Mouse (Mus musculus): ENCODE results near the gene Sobp. TPM values are rescaled to one million over a fixed set of nuclear protein-coding genes. Genes with fewer than 3 reads are reported as not detected.

Sobp gene
- 2.9 and 4.5 TPM in 2 replicates for polyA plus RNA-seq (2016; fragmentation: Nextera tagmentation; extraction: Ambion mirVana)

DNA sequence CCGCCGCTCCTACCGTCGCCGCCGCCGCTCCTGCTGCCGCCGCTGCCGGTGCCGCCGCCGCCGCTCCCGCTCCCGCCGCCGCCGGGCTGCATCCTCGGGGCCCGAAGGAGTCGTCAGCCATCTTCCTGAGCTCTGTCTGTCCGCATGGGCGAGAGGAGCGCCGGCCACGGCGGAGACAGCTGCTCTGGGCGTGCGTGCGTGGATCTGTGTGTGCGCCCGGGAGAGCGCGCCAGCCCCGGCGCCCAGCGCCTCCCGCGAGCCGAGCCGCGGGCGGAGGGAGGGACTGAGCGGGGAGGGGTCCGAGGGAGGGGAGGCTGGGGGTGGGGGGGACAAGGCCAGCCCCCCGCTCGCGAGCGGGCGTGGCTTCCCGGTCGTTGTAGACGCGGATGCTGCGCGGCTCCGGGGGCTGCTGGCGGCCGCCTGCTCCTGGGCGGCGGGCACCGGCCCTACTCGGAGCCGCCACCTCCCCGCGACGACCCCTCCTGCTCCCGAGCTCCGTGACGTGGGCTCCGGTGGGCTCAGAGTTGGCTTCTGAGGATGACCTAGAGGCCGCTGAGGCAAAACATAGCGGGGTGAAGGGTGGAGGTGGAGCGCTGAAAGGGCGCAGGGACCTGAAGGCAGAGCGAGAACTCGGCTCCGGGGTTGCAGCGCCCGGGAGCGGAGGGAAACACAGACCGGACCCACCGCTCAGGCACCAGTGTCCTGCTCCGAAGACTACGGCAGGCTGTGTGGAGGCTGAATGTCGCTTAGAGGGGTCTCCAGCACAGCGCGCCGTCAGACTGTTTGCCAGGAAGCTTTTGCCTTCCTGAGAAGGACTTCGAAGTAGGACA lies at the start of gene Sobp, which contains the start of gene 9030612E09Rik:
TSS of gene Sobp (minus strand) at position 205 of the 830 bp plus-strand sequence.
TSS of gene 9030612E09Rik (plus strand) at position 379 of the 830 bp plus-strand sequence.
- DNase-seq (ENCODE audit: low spot score) = peak; percentile 81
- no peaks in the 10 kb centered on the region for H3K9me3 ChIP-seq
- H3K36me3 ChIP-seq = no peaks in the 10 kb centered on the region
- peak within 1 kb of the TSS; percentile 96 for H3K27ac ChIP-seq
- peaks cover 48% of the 10 kb centered on the region for H3K4me1 ChIP-seq (replicated peaks)
- peaks cover 72% of the 10 kb centered on the region for H3K27me3 ChIP-seq (ENCODE audit: insufficient read depth, poor library complexity, severe bottlenecking)
- H3K4me3 ChIP-seq = peak within 1 kb of the TSS; percentile 91
- under 1% methylated on average over 91 of the region's 91 CpGs for WGBS

GRCm38 (mm10) chr10:43223391-43223790 lies 49.1 kb upstream of the Sobp start:
- Histone ChIP-seq H3K4me1 (replicated peaks) (peaks cover 15% of the 10 kb centered on the region), H3K27me3 (ENCODE audit: insufficient read depth, poor library complexity, severe bottlenecking) (no peaks in the 10 kb centered on the region), H3K36me3 (0 out of 2 replicates have a peak, but pooled peaks cover 3% of the 10 kb centered on the region), H3K4me3 (no peak overlapping the region), H3K9me3 (no peaks in the 10 kb centered on the region), H3K27ac (no peak overlapping the region)
- DNase-seq (ENCODE audit: low spot score) = no peak
- WGBS = 93% methylated on average over 2 of the region's 2 CpGs

DNA sequence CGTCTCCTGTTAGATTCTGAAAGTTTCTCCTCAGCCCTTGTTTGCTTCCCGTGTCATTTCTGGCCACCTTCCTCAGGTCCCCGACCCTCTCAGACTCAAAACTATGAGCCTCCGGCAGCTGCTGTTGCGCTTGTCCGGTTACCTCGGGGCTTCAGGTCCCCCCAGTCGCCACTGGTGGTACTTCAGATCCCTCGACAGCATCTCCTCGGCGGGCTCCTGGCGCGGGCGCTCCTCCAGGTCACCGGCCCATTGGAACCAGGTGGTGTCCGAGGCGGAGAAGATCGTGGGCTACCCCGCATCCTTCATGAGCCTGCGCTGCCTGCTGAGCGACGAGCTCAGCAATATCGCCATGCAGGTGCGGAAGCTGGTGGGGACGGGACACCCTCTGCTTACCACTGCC lies 47.3 kb upstream of the Sobp start:
- Histone ChIP-seq H3K9me3 (no peaks in the 10 kb centered on the region), H3K36me3 (no peaks in the 10 kb centered on the region), H3K4me3 (peak overlapping the region; percentile 88), H3K27me3 (ENCODE audit: insufficient read depth, poor library complexity, severe bottlenecking) (no peaks in the 10 kb centered on the region), H3K4me1 (replicated peaks) (peaks cover 15% of the 10 kb centered on the region), H3K27ac (peak overlapping the region; percentile 96)
- WGBS = under 1% methylated on average over 25 of the region's 25 CpGs
- no peak for DNase-seq (ENCODE audit: low spot score)

DNA sequence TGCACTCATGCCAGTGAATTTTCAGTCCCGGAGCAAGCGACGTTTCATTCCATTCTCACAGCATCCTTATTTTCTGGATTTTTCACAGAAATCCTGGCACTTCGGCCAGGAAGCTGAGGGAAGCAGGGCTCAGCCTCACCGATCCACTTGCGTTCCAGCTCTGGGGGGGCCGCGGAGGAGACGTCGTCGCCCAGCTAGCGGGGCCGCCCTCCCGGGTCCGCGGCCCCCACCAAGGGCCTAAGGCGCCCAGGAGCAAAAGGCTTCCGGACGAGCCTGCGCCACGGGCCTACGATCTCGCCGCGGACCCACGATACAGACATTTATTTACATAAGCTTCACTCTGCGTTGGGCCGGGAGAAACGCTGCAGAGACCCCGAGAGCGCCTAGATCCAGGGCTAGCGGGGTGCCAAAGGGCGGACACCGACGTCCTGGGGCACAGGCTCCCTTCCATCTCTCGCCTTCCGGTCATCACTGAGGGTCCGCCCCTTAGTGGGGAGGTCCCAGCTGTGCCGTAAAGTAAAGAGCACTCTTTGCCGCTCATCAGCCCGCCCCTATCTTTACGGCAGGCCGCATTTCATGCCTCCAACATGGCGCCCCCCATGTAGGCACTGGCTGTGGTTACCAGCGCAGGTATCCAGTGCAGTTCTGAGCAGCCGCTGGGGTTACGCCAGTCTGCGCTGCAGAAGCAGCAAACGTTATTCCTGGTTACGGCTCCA lies 46.7 kb upstream of the Sobp start, which contains the start of gene Pdss2:
TSS of gene Pdss2 (plus strand) at position 577 of the 716 bp plus-strand sequence.
- Histone ChIP-seq H3K27ac (peak within 1 kb of the TSS; percentile 96), H3K27me3 (ENCODE audit: insufficient read depth, poor library complexity, severe bottlenecking) (no peaks in the 10 kb centered on the region), H3K4me3 (peak within 1 kb of the TSS; percentile 88), H3K9me3 (no peaks in the 10 kb centered on the region), H3K4me1 (replicated peaks) (peaks cover 15% of the 10 kb centered on the region), H3K36me3 (no peaks in the 10 kb centered on the region)
- 1% methylated on average over 50 of the region's 50 CpGs for WGBS
- DNase-seq (ENCODE audit: low spot score) = peak; percentile 95

DNA sequence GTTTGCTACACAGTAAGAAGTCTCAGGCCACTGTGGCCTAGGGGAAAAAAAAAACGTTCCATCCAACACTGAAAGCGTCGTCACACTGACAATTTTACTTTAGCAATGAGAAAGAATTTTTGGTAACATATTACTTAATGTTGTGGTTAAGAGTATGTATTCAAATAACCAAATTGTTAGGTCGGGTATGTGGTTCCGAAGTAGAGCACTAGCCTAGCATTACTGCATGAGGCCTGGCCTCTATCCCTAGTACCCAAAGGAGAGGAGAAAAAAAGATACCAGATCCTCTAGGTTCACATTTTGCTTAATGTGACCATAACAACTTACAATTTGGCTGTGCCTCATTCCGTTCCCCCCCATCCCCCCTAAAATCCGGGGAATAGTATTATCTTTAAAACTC lies 46.1 kb upstream of the Sobp start:
- Histone ChIP-seq H3K36me3 (no peaks in the 10 kb centered on the region), H3K9me3 (no peaks in the 10 kb centered on the region), H3K27ac (peak overlapping the region; percentile 96), H3K4me3 (peak overlapping the region; percentile 88), H3K4me1 (replicated peaks) (peaks cover 15% of the 10 kb centered on the region), H3K27me3 (ENCODE audit: insufficient read depth, poor library complexity, severe bottlenecking) (no peaks in the 10 kb centered on the region)
- no peak for DNase-seq (ENCODE audit: low spot score)
- 19% methylated on average over 7 of the region's 7 CpGs for WGBS

- H3K4me3 ChIP-seq = no peak overlapping the region
- H3K9me3 ChIP-seq = no peaks in the 10 kb centered on the region
- no peaks in the 10 kb centered on the region for H3K27me3 ChIP-seq (ENCODE audit: insufficient read depth, poor library complexity, severe bottlenecking)
- 93% methylated on average over 13 of the region's 13 CpGs for WGBS
- H3K36me3 ChIP-seq = no peaks in the 10 kb centered on the region
- no peak for DNase-seq (ENCODE audit: low spot score)
- peaks cover 13% of the 10 kb centered on the region for H3K4me1 ChIP-seq (replicated peaks)
- no peak overlapping the region for H3K27ac ChIP-seq
Measured at GRCm38 (mm10) chr10:43217361-43217900, 43.1 kb upstream of the Sobp start.

GRCm38 (mm10) chr10:43211866-43212265 lies 37.5 kb upstream of the Sobp start:
- DNase-seq (ENCODE audit: low spot score) = peak; percentile 40
- WGBS = 31% methylated on average over 6 of the region's 6 CpGs
- H3K4me1 ChIP-seq (replicated peaks) = no peaks in the 10 kb centered on the region
- no peaks in the 10 kb centered on the region for H3K36me3 ChIP-seq
- H3K27ac ChIP-seq = no peak overlapping the region
- H3K4me3 ChIP-seq = no peak overlapping the region
- no peaks in the 10 kb centered on the region for H3K27me3 ChIP-seq (ENCODE audit: insufficient read depth, poor library complexity, severe bottlenecking)
- no peaks in the 10 kb centered on the region for H3K9me3 ChIP-seq

DNA sequence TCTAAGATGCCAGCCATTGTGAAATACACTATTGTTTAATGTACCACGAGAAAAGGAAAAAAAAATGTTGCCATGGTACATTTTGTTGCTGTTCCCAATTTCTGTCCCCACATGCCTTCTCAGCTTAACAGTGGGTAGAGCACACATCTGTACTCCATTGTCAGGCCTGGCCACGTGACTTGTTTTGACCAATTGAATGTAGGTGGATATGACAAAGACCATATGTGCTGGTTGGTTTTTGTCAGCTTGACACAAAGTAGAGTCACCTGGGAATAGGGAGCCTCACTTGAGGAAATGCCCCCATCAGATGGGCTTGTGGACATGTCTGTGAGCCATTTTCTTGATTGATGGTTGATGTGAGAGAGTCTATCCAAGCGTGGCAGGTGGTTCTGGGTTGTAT lies 29.5 kb upstream of the Sobp start:
- no peaks in the 10 kb centered on the region for H3K36me3 ChIP-seq
- no peak for DNase-seq (ENCODE audit: low spot score)
- no peaks in the 10 kb centered on the region for H3K27me3 ChIP-seq (ENCODE audit: insufficient read depth, poor library complexity, severe bottlenecking)
- H3K4me3 ChIP-seq = no peak overlapping the region
- no peaks in the 10 kb centered on the region for H3K4me1 ChIP-seq (replicated peaks)
- H3K27ac ChIP-seq = no peak overlapping the region
- no peaks in the 10 kb centered on the region for H3K9me3 ChIP-seq
- 90% methylated on average over 3 of the region's 3 CpGs for WGBS

DNA sequence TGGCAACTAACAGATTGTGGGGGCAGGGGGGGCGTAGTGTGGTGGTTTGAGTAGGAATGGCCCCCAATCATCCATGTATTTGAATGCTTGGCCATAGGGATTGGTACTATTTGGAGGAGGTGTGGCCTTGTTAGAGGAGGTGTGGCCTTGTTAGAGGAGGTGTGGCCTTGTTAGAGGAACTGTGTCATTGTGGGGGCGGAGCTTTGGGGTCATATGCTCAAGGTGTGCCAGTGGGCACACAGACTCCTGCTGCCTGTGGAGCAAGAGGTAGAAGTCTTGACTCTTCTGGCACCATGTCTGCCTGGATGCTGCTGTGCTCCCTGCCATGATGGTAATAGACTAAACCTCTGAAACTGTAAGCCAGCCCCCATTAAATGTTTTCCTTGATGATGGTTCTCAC lies 25.9 kb upstream of the Sobp start:
- H3K36me3 ChIP-seq = no peaks in the 10 kb centered on the region
- no peak for DNase-seq (ENCODE audit: low spot score)
- 85% methylated on average over 2 of the region's 2 CpGs for WGBS
- H3K4me3 ChIP-seq = no peak overlapping the region
- no peaks in the 10 kb centered on the region for H3K27me3 ChIP-seq (ENCODE audit: insufficient read depth, poor library complexity, severe bottlenecking)
- no peaks in the 10 kb centered on the region for H3K9me3 ChIP-seq
- no peaks in the 10 kb centered on the region for H3K4me1 ChIP-seq (replicated peaks)
- no peak overlapping the region for H3K27ac ChIP-seq

DNA sequence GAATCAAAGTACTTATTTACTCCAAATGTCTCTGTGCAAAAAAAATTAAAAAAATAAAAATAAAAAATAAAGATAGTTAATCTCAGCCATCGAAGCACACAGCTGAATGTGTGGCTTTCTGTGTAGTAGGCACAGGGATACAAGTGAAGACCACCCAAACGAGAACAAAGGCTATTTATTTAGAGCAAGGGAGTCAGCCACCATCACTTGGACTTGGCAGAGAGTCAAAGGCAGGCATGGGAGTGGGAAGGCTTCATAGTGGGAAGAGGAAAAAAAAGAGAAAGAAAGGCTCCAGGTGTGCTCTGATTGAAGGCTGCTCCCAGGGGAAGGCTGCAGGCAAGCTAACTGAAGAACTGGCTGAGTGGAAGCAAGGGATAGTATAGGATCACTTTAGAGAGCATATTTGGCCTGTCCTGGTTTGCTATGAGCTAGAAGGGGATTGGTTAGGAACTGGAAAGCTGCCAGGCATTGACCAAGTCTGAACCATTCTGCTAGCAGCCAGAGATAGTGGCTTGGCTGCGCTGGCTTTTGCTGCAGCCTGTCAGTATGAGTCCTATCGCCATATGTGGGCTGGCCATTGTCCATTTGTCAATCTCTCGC lies 6.1 kb upstream of the Sobp start:
- Histone ChIP-seq H3K27me3 (ENCODE audit: insufficient read depth, poor library complexity, severe bottlenecking) (peaks cover 40% of the 10 kb centered on the region), H3K4me3 (no peak overlapping the region), H3K27ac (peak overlapping the region; percentile 40; the same call in 1 of the 2 replicates), H3K4me1 (replicated peaks) (peaks cover 14% of the 10 kb centered on the region), H3K9me3 (0 out of 2 replicates have a peak, but pooled peaks cover 3% of the 10 kb centered on the region), H3K36me3 (no peaks in the 10 kb centered on the region)
- 59% methylated on average over 5 of the region's 5 CpGs for WGBS
- no peak for DNase-seq (ENCODE audit: low spot score)

DNA sequence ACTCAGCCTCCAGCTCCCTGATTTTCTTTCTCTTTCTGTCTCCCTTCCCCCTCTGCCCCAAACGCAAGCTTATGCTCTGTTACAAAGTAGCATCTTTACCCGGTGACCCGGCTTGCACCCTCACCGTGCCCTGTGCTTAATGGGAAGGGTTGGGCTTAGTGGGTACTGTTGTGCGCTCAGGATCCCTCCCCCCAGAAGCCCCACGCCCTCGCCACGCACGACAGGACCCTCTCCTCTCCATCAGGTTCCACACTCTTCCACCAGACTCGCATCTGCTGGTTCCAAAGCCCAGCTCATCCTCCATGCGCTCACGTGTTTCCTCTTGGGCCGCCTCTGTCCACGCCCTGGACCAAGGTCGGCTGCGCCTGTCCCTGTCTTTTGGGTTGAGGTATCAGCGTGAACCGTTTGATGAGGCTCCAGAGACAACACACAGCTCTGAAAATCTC lies 849 bp upstream of the Sobp start:
- under 1% methylated on average over 18 of the region's 18 CpGs for WGBS
- peak overlapping the region; percentile 91 for H3K4me3 ChIP-seq
- peaks cover 47% of the 10 kb centered on the region for H3K4me1 ChIP-seq (replicated peaks)
- no peaks in the 10 kb centered on the region for H3K9me3 ChIP-seq
- no peak for DNase-seq (ENCODE audit: low spot score)
- peak overlapping the region; percentile 96 for H3K27ac ChIP-seq
- H3K36me3 ChIP-seq = no peaks in the 10 kb centered on the region
- H3K27me3 ChIP-seq (ENCODE audit: insufficient read depth, poor library complexity, severe bottlenecking) = peaks cover 73% of the 10 kb centered on the region

- Histone ChIP-seq H3K9me3 (no peaks in the 10 kb centered on the region), H3K4me3 (peak overlapping the region; percentile 91), H3K27ac (peak overlapping the region; percentile 96), H3K4me1 (replicated peaks) (peaks cover 55% of the 10 kb centered on the region), H3K36me3 (no peaks in the 10 kb centered on the region), H3K27me3 (ENCODE audit: insufficient read depth, poor library complexity, severe bottlenecking) (peaks cover 66% of the 10 kb centered on the region)
- under 1% methylated on average over 37 of the region's 38 CpGs for WGBS
- no peak for DNase-seq (ENCODE audit: low spot score)
Measured at GRCm38 (mm10) chr10:43173828-43174325, 453 bp downstream of the Sobp start.

Measured in hindbrain, embryonic 10.5 days (tissue).